Mouse (Mus musculus): ENCODE measurements around the gene Hypk.

DNA sequence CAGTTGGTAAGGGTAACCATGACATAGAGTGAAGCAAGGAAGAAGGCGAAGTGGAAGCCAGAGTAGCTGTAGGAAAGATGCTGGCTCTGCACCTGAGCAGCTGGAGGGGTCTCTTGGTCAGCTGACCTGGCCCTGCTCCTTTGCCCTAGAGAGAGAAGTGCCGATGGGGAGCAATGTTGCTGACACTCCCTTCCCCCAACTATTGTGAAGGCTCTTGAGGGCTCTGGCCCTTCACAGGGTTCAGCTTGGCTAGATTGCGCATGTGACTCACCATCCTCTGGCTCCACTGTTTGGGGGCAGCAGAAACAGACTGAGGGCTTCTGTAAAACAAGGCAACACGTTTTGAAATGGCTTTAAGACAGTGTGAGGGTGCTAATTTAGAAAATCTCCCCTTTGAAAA is 729 bp upstream of the Hypk start:
- no peak for TF ChIP-seq POLR2A (IDR thresholded peaks at IDR 0.05; ENCODE audit: borderline replicate concordance, extremely low read depth, insufficient read depth, insufficient read length, poor library complexity, severe bottlenecking)
- TF ChIP-seq CTCF (IDR thresholded peaks at IDR 0.05; ENCODE audit: borderline replicate concordance, extremely low read depth, insufficient read depth, insufficient read length): no peak

Data from brain, embryonic 14.5 days (tissue).